Mouse (Mus musculus) heart, postnatal 0 days (tissue): ENCODE results near the gene Ghitm. TPM values are rescaled to one million over a fixed set of nuclear protein-coding genes. Genes with fewer than 3 reads are reported as not detected.

ENCODE experiments used
- ATAC-seq: fragments of 200-750 bp; cut with Nextera tagmentation; 2 replicates; pipeline ENCODE4 v1.8.0; 2017; ENCODE audit warnings: low read depth, moderate number of reproducible peaks, moderate library complexity; ENCODE audit not compliant: insufficient read depth
- DNase-seq: peaks from one replicate; pipeline ENCODE4 v3.0.0-alpha.2; 2016; ENCODE audit warnings: low spot score
- H3K27ac ChIP-seq: fragments of 300-500 bp; sonication (generic); 2 replicates; pipeline ENCODE4 v1.5.1; 2014; ENCODE audit warnings: low read depth, mild to moderate bottlenecking
- H3K27me3 ChIP-seq: fragments of 300-500 bp; sonication (generic); 2 replicates; pipeline ENCODE4 v1.6.1; 2014; ENCODE audit warnings: low read length, mixed read lengths; ENCODE audit not compliant: control insufficient read depth, insufficient read depth
- H3K36me3 ChIP-seq: fragments of 300-500 bp; sonication (generic); replicated peaks from 2 replicates; pipeline ENCODE4 v1.6.1; 2014; ENCODE audit warnings: low read length, mixed read lengths; ENCODE audit not compliant: control insufficient read depth, insufficient read depth
- H3K4me1 ChIP-seq: fragments of 300-500 bp; sonication (generic); 2 replicates; pipeline ENCODE4 v1.6.1; 2014; ENCODE audit warnings: antibody characterized with exemption; ENCODE audit not compliant: control insufficient read depth, insufficient read depth
- H3K4me2 ChIP-seq: fragments of 300-500 bp; sonication (generic); 2 replicates; pipeline ENCODE4 v1.6.1; 2014; ENCODE audit warnings: low read depth, mild to moderate bottlenecking, low read length, moderate library complexity
- H3K4me3 ChIP-seq: fragments of 300-500 bp; sonication (generic); 2 replicates; pipeline ENCODE4 v1.5.1; 2014; ENCODE audit warnings: low read depth, low read length
- H3K9ac ChIP-seq: fragments of 300-500 bp; sonication (generic); replicated peaks from 2 replicates; pipeline ENCODE4 v1.6.1; 2014; ENCODE audit warnings: low read depth, low read length, mixed read lengths
- H3K9me3 ChIP-seq: fragments of 300-500 bp; sonication (generic); replicated peaks from 2 replicates; pipeline ENCODE4 v1.6.1; 2016; ENCODE audit warnings: low read length; ENCODE audit not compliant: control insufficient read depth
- CTCF ChIP-seq: IDR thresholded peaks from 2 replicates; pipeline ENCODE4 v1.5.1; 2016; ENCODE audit warnings: antibody characterized with exemption, control low read depth, low read depth
- EP300 ChIP-seq: IDR thresholded peaks from 2 replicates; pipeline ENCODE4 v1.6.1; 2016; ENCODE audit warnings: antibody characterized with exemption, low read depth
- WGBS: fragments of 180-500 bp; shearing (Covaris S2); extraction: QIAGEN DNeasy Blood & Tissue Kit; methylation state at CpG from one replicate; pipeline ENCODE4 v1.1.7; 2014; 5-methylcytosine and 5-hydroxymethylcytosine counted together
- polyA plus RNA-seq: library from polyadenylated mRNA; unstranded; fragments of >200 nt; fragmentation: Nextera tagmentation; extraction: Ambion mirVana; gene quantifications from 2 replicates; pipeline ENCODE4 v1.2.1, GENCODE M21; 2015
- total RNA-seq: library from RNA; depleted of rRNA; stranded (reverse); fragments of >200 nt; gene quantifications from 2 replicates; pipeline ENCODE4 v1.2.3, GENCODE M21; 2014; ENCODE audit warnings: low replicate concordance; rRNA removed

The Ghitm gene
- 257 and 266 TPM in 2 replicates for total RNA-seq
- polyA plus RNA-seq, result 454 and 480 TPM in 2 replicates

DNA sequence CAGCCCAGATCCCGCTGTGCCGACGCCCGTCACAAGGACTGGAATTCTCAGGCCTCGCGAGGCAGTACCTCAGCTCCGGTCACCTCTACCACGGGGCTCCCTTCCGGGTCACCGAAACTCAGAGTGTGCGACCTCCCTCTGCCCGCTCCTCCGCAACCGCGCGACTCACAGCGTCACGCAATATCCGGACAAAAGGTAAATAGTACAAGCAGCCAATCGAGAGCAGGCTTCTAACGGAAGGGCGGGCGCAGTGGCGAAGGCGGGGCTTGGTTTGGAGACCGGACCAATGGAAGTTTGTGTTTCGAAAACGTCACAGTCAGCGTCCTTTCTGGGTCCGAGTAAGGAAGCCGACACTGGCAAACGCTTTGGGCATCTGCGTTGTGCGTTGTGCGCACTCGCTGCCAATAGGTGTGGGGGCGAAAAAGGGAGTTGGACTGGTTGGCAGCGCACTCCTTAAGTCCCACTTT, at the start of gene Ghitm:
Gene Ghitm (minus strand): TSS at position 146 of the 467 bp plus-strand sequence.
- H3K36me3 ChIP-seq, result peaks cover 28% of the 10 kb centered on the region
- no peaks in the 10 kb centered on the region for H3K9me3 ChIP-seq
- H3K4me3 ChIP-seq, result peak within 1 kb of the TSS; percentile 90
- peaks cover 5% of the 10 kb centered on the region; the same call in 1 of the 2 replicates for H3K4me1 ChIP-seq
- peak within 1 kb of the TSS; percentile 93 for H3K27ac ChIP-seq
- DNase-seq (peak; percentile 99), ATAC-seq (peak; percentile 99)
- peak within 1 kb of the TSS; percentile 63 for H3K4me2 ChIP-seq
- H3K9ac ChIP-seq, result peak within 1 kb of the TSS; percentile 92
- no peaks in the 10 kb centered on the region for H3K27me3 ChIP-seq
- WGBS, result under 1% methylated on average over 38 of the region's 38 CpGs
- TF ChIP-seq EP300 (no peak), CTCF (no peak)

GRCm38 (mm10) chr14:37184871-37185270, 49.8 kb upstream of the Ghitm start:
- DNase-seq, result no peak

GRCm38 (mm10) chr14:37174484-37174883, 39.4 kb upstream of the Ghitm start:
- H3K4me3 ChIP-seq, result no peak overlapping the region
- H3K4me1 ChIP-seq, result no peaks in the 10 kb centered on the region
- no peaks in the 10 kb centered on the region for H3K9me3 ChIP-seq
- H3K9ac ChIP-seq, result no peak overlapping the region
- TF ChIP-seq EP300 (no peak), CTCF (no peak)
- H3K4me2 ChIP-seq, result no peak overlapping the region
- ATAC-seq (no peak), DNase-seq (no peak)
- WGBS, result 68% methylated on average over 3 of the region's 3 CpGs
- no peaks in the 10 kb centered on the region for H3K36me3 ChIP-seq
- H3K27me3 ChIP-seq, result no peaks in the 10 kb centered on the region
- H3K27ac ChIP-seq, result no peak overlapping the region

More at GRCm38 (mm10) chr14:37184871-37185270, 49.8 kb upstream of the Ghitm start:
- H3K27ac ChIP-seq, result no peak overlapping the region
- H3K4me3 ChIP-seq, result no peak overlapping the region
- no peak overlapping the region for H3K9ac ChIP-seq
- WGBS, result 66% methylated on average over 2 of the region's 2 CpGs
- no peak for TF ChIP-seq CTCF
- no peak for TF ChIP-seq EP300
- no peaks in the 10 kb centered on the region for H3K4me1 ChIP-seq
- H3K4me2 ChIP-seq, result no peak overlapping the region
- H3K36me3 ChIP-seq, result no peaks in the 10 kb centered on the region
- ATAC-seq, result no peak
- H3K9me3 ChIP-seq, result no peaks in the 10 kb centered on the region
- no peaks in the 10 kb centered on the region for H3K27me3 ChIP-seq

- TF ChIP-seq EP300 (no peak), CTCF (peak; percentile 30)
- Histone ChIP-seq H3K27ac (no peak overlapping the region), H3K4me3 (no peak overlapping the region), H3K36me3 (no peaks in the 10 kb centered on the region), H3K27me3 (no peaks in the 10 kb centered on the region), H3K4me1 (no peaks in the 10 kb centered on the region), H3K9me3 (no peaks in the 10 kb centered on the region), H3K9ac (no peak overlapping the region), H3K4me2 (no peak overlapping the region)
- 62% methylated on average over 1 of the region's 1 CpGs for WGBS
- no peak for ATAC-seq
- DNase-seq, result no peak
These were observed 30.3 kb upstream of the Ghitm start for GRCm38 (mm10) chr14:37165266-37165926.

- no peak overlapping the region for H3K4me3 ChIP-seq
- WGBS, result 59% methylated on average over 4 of the region's 4 CpGs
- no peak overlapping the region for H3K9ac ChIP-seq
- no peaks in the 10 kb centered on the region for H3K36me3 ChIP-seq
- DNase-seq (no peak), ATAC-seq (no peak)
- H3K27ac ChIP-seq, result no peak overlapping the region
- no peaks in the 10 kb centered on the region for H3K27me3 ChIP-seq
- H3K9me3 ChIP-seq, result no peaks in the 10 kb centered on the region
- TF ChIP-seq EP300, result no peak
- TF ChIP-seq CTCF, result no peak
- H3K4me1 ChIP-seq, result no peaks in the 10 kb centered on the region
- no peak overlapping the region for H3K4me2 ChIP-seq
These were observed 29.4 kb upstream of the Ghitm start for GRCm38 (mm10) chr14:37164392-37165032.
